Mouse (Mus musculus) heart, postnatal 25 days (tissue): Measurements from ENCODE around the gene Arhgef28. TPM values are rescaled to one million over a fixed set of nuclear protein-coding genes. Genes with fewer than 3 reads are reported as not detected.
"Not testable (repeated sequence)": the region's sequence is repeated elsewhere in the genome, so short reads cannot be mapped to it uniquely, and the experiment has no call there.

Source experiments
- DNase-seq: peaks from one replicate; pipeline ENCODE4 v3.0.0; 2022; ENCODE audit warnings: low spot score
- intact Hi-C: fragments of 180-260 bp; cut with DNase I; formaldehyde crosslinking; loops from one replicate; pipeline ENCODE4 v1.15.1; 2025
- total RNA-seq, 2 experiments: library from RNA; stranded (reverse); gene quantifications; 2 replicates each; pipeline ENCODE4 v1.2.3; 2021

Gene Arhgef28
- total RNA-seq, 2 experiments from 2014 or later = 5.0 to 5.1 TPM

- no peak for DNase-seq
- intact Hi-C loops = no loop called here
These were observed 113.8 kb downstream of the Arhgef28 start for GRCm38 (mm10) chr13:98092354-98093002.

DNA sequence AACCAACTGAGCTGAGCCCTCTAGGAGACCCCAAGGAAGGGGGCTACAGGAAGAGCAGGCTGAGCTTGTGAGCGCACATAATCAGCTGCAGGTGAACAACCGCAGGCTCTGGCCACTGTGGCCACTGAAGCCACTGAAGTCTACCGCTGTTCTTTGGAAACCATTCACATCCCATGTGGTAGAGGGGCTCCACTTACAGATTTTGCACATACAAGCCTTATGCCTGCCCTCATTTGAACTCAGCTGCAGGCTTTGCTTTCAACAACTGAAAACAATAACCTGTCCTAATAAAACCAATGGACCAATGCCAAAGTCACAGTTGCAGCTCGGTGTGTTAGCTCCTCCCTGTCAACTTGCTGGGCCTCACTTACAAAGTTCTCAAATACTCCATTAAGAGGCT, 126.6 kb downstream of the Arhgef28 start:
- no peak for DNase-seq
- intact Hi-C loops = loop anchor here (2.0 kb wide), 1 partner anchor 17 kb away; no protein-coding TSS in a partner anchor

- DNase-seq = no peak
- intact Hi-C loops = no loop called here
These were observed 128.0 kb downstream of the Arhgef28 start for GRCm38 (mm10) chr13:98078251-98078650.

DNA sequence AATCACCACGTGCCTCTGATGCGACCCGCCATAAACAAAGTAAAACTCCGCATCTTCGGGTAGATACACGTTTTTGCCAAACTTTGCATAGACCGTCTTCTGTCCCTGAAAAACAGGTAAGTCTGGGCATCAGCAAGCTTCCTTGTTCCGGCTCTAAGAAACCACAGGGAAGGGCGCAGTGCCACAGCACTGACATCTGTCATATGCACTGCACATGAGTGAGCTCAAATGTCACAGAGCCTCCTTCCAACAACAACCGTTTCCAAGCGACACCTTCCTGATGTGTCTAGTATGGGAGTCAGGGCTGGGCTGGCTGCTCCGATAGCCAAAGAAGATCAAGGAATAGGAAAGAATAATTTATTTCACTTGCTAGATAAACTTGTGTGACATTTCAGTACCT, 129.0 kb downstream of the Arhgef28 start:
- no peak for DNase-seq
- intact Hi-C loops = no loop called here

- peak; percentile 12 for DNase-seq
- intact Hi-C loops = no loop called here
These were observed 131.4 kb downstream of the Arhgef28 start for GRCm38 (mm10) chr13:98074871-98075270.

DNA sequence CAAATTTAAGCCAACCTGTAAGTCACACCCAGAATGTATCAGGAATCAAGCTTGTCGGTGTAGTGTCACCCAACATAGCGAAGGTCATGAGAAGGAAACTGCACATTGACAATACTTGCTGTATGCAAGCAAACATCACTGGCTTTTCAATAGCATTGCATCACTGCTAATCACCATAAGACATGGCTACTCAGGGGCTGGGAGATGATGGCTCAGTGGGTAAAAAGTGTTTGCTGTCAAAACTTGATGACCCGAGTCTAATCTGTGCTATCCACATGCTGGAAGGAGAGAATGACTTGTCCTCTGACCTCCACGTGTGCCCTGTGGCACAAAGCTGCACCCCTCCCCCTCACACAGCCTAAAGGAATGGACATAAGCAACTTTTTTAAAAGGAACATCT, 133.0 kb downstream of the Arhgef28 start:
- no peak for DNase-seq
- intact Hi-C loops = no loop called here

DNA sequence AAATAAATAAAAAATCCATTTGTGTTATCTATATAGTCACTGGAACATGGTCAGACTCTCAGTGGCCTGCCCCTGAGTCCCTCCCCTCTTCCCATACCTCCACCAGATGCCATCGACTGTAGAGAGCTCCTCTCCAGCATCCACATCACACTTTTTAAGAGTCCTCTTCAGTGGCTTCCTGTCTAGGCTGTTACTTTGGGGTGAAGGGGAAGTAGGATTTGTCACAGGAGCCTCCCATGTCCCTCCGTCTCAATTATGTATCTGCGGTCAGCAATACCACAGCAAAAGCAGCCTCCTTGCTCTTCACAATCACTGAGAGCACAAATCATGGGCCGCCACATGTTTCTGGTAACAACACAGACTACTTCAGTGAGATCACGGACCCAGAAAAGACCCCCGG, 135.8 kb downstream of the Arhgef28 start:
- intact Hi-C loops = no loop called here
- no peak for DNase-seq

DNA sequence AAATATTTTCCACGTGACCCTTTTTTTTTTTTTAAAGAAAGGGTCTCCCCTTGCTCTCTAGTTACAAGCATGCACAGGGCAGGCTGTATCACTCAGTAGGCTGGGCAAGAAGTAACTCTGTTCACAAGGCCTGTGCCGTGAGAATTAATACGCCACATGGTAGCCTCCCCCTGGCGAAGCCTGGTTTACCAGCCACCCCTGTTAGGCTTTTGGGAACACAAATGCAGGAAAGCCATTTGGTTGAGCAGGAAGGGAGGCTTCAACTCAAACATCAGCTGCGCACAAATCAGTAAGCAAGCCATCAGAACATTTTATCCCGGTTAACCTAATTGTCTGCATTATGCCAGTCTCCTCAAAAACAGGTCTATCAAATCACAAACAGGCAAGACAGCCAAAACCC, 136.6 kb downstream of the Arhgef28 start:
- intact Hi-C loops = no loop called here
- no peak for DNase-seq

DNA sequence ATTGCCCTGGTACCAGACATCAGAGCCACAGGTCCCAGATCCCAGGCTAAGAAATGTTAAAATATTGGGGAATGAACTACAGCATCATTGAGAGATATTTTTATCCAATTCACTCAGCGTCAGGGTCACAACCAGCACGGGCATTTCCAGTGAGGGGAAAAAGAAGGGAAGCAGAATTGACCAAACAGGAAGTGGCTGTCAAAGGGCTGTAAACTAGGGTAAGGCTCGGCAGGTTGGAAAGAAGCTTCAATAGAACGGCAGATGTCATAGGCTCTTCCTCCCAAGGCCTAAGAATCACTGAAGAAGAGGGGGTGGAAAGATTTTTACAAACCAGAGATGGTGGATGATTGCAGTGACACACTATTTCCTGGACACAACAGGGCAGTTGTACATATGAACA, 143.4 kb downstream of the Arhgef28 start:
- no peak for DNase-seq
- intact Hi-C loops = no loop called here

- DNase-seq, intact Hi-C loops: not testable (repeated sequence)
These were observed 146.1 kb downstream of the Arhgef28 start for GRCm38 (mm10) chr13:98060121-98060520.

DNA sequence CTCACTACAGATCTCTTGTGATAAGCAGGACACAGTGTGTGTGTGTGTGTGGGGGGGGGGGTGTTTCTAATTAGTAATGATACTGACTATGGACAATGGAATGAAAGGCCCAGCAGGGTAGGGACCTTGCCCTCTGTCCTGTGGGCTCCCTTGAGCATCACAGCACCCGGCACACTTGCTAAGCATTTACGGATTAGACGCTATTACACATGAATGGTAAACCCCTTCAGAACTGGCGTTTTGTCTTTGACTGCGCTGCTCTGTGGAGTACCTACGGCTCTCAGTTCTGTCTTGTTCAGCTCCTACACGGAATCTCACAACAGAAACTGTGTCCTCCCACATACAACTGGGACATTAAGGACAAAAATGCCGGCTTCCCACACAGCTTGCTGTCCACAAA, 151.0 kb downstream of the Arhgef28 start:
- intact Hi-C loops = no loop called here
- no peak for DNase-seq

- DNase-seq = no peak
- intact Hi-C loops = no loop called here
These were observed 165.6 kb downstream of the Arhgef28 start for GRCm38 (mm10) chr13:98040628-98041150.

- intact Hi-C loops = loop anchor here (10.0 kb wide), 1 partner anchor 546 kb away; no protein-coding TSS in a partner anchor
- no peak for DNase-seq
These were observed 167.5 kb downstream of the Arhgef28 start for GRCm38 (mm10) chr13:98038731-98039130.

GRCm38 (mm10) chr13:98037693-98038092, 168.5 kb downstream of the Arhgef28 start:
- DNase-seq = no peak
- intact Hi-C loops = loop anchor here (10.0 kb wide), 1 partner anchor 547 kb away; no protein-coding TSS in a partner anchor

DNA sequence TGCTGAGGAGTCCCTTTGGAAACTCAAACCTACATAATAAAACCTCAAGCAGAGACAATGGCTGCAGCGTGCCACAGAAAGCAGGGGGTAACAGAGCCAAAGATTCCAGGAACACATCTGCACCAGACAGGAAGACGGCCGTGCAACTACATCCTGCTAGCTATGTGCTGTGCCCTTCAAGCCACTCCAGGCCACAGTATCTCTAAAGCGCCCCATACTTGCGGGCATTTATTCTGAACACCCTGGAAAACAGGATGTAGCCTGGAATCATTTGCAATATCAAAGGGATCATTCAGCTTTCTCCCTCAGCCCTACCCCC, 174.6 kb downstream of the Arhgef28 start:
- no peak for DNase-seq
- intact Hi-C loops = loop anchor here (1.0 to 10.0 kb wide), 5 partner anchors 176 to 794 kb away; partner anchors contain the start of gene Arhgef28

DNA sequence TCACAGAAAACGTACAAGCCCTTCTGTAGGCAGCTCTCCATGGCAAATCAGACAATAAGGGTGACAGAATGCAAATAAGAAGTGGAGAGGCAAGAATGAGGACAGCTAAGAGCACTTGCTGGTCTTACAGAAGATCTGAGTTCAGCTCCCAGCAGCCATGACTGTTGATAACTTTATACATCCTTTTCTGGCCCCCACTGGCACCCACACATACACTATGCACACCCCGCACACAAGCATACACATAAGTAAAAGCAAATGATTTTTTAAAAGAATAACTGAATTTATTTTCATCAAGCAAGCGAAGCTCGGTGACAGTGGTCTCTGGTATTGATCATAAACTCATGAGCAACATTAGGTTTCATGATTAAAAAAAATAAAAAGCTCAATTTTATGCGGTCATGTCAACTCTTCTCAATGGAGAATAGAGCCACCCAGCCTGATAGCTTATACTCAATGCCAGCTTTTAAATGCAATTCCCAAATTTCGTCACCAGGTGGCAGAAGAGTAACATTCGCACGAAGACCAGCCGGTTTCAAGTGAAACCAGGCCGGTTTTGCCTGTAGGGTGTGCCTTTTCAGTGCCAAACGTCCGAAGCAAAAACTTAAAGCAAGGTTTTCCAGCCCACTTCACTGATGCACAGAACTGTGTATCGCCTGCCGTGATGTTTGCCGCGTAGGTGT, 175.1 kb downstream of the Arhgef28 start:
- intact Hi-C loops = loop anchor here (1.0 to 10.0 kb wide), 5 partner anchors 176 to 794 kb away; partner anchors contain the start of gene Arhgef28
- DNase-seq = peak; percentile 49

GRCm38 (mm10) chr13:98030041-98030440, 176.2 kb downstream of the Arhgef28 start:
- intact Hi-C loops = loop anchor here (5.0 to 10.0 kb wide), 3 partner anchors 177 to 793 kb away; partner anchors contain the start of gene Arhgef28
- DNase-seq = no peak

GRCm38 (mm10) chr13:98028711-98029250, 177.5 kb downstream of the Arhgef28 start:
- intact Hi-C loops = no loop called here
- DNase-seq = no peak

DNA sequence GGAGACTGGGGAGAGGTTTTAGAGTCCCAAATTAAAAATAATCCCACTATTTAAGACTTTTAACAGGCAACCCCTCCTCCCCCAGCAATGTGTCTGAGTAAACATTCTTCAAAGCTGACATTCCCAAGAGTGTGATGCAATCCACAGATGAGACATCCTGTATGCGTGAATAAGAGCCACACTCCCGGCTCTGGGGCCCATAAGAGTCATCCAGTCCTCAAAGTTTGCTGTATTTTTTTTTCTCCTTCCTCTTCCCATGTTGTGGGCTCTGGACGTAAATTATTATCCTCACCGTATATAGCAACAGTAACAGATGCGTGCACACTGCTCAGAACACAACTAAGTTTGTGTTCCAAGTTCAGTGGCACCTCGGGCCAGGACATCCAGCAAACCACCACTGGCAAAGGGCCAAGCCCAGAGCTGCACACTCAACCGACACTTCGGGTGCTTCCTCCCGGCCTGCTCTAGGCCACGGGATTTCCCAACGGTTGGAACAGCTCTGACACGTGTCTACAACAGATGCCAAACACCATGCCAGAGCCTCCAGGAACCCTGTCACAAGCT, 178.5 kb downstream of the Arhgef28 start:
- DNase-seq = peak; percentile 57
- intact Hi-C loops = no loop called here

GRCm38 (mm10) chr13:98027122-98027521, 179.1 kb downstream of the Arhgef28 start:
- no peak for DNase-seq

More at GRCm38 (mm10) chr13:98027122-98027521, 179.1 kb downstream of the Arhgef28 start:
- intact Hi-C loops = no loop called here
